Mouse (Mus musculus) spleen, adult 2 months (tissue): Measurements from ENCODE around the gene Actl7a.

Experiments used
- CTCF ChIP-seq: fragments of 200-500 bp; IDR thresholded peaks from 2 replicates; pipeline ENCODE4 v1.5.1; 2011; ENCODE audit warnings: mild to moderate bottlenecking, inconsistent platforms; ENCODE audit not compliant: insufficient read depth, insufficient read length, insufficient replicate concordance; ENCODE audit errors: extremely low read depth
- POLR2A ChIP-seq: fragments of 200-500 bp; IDR thresholded peaks from 2 replicates; pipeline ENCODE4 v1.6.1; 2011; ENCODE audit warnings: low read depth, low read length, inconsistent platforms

DNA sequence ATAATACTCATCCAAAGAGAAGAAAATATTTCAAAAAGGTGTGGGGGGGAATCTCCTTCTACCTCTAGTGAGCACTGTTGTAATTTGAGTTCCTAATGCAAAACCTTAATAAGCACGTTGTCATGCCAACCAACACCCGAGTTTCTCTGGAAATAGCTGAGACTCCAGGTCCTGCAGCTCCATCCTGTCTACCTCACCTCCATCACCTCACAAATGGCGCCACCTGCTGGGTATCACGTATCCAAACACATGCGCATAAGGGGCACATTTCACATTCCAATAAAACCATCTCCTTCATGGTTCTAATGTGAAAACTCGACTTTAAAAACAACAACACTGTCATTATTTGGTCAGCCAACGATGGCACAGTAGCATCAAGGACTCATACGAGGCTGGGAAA lies 17.4 kb upstream of the Actl7a start:
- TF ChIP-seq CTCF (peak; percentile 3; the same call in 1 of the 2 replicates), POLR2A (no peak)
